Mouse (Mus musculus) spleen, adult 2 months (tissue): ENCODE results near the gene Eef1a2. TPM values are rescaled to one million over a fixed set of nuclear protein-coding genes. Genes with fewer than 3 reads are reported as not detected.

Experiments
- DNase-seq, 2 experiments: peaks; one replicate each; pipeline versions ENCODE4 v3.0.0 to v3.0.0-alpha.2; 2012 to 2021; ENCODE audit warnings: low spot score in 2 of 2, low read depth in 1 of 2
- H3K27ac ChIP-seq: fragments of 200-500 bp; 2 replicates; pipeline ENCODE4 v1.5.1; 2012; ENCODE audit warnings: low read length, inconsistent platforms; ENCODE audit not compliant: insufficient read depth
- H3K27me3 ChIP-seq: fragments of 200-500 bp; 2 replicates; pipeline ENCODE4 v1.6.1; 2012; ENCODE audit warnings: mild to moderate bottlenecking, moderate library complexity, low read length, inconsistent platforms; ENCODE audit not compliant: control insufficient read depth, insufficient read depth
- H3K36me3 ChIP-seq: fragments of 200-500 bp; 2 replicates; pipeline ENCODE4 v1.6.1; 2012; ENCODE audit warnings: mild to moderate bottlenecking, low read length, inconsistent platforms; ENCODE audit not compliant: control insufficient read depth, insufficient read depth
- H3K4me1 ChIP-seq: fragments of 200-500 bp; 2 replicates; pipeline ENCODE4 v1.6.1; 2011; ENCODE audit warnings: inconsistent platforms; ENCODE audit not compliant: control insufficient read depth, insufficient read depth, insufficient read length
- H3K4me3 ChIP-seq: fragments of 200-500 bp; 2 replicates; pipeline ENCODE4 v1.5.1; 2011; ENCODE audit warnings: mild to moderate bottlenecking, inconsistent platforms; ENCODE audit not compliant: insufficient read depth, insufficient read length; ENCODE audit errors: extremely low read depth
- CTCF ChIP-seq: fragments of 200-500 bp; IDR thresholded peaks from 2 replicates; pipeline ENCODE4 v1.5.1; 2011; ENCODE audit warnings: mild to moderate bottlenecking, inconsistent platforms; ENCODE audit not compliant: insufficient read depth, insufficient read length, insufficient replicate concordance; ENCODE audit errors: extremely low read depth
- POLR2A ChIP-seq: fragments of 200-500 bp; IDR thresholded peaks from 2 replicates; pipeline ENCODE4 v1.6.1; 2011; ENCODE audit warnings: low read depth, low read length, inconsistent platforms
- WGBS: fragments of 180-500 bp; shearing (Covaris S2); methylation state at CpG from one replicate; pipeline ENCODE4 v1.1.7; 2018; 5-methylcytosine and 5-hydroxymethylcytosine counted together
- polyA plus RNA-seq: library from polyadenylated mRNA; depleted of rRNA; stranded (reverse); fragments of >200 nt; gene quantifications from 2 replicates; pipeline ENCODE4 v1.2.3, GENCODE M21; 2012; rRNA removed

Eef1a2 gene
- polyA plus RNA-seq, 1 experiment: 0.05 TPM

- Histone ChIP-seq H3K4me1 (no peaks in the 10 kb centered on the region), H3K27ac (no peak overlapping the region), H3K36me3 (no peaks in the 10 kb centered on the region), H3K27me3 (no peaks in the 10 kb centered on the region), H3K4me3 (no peak overlapping the region)
- WGBS: 74% methylated on average over 1 of the region's 1 CpGs
- TF ChIP-seq CTCF (no peak), POLR2A (no peak)
- DNase-seq: no peak
These were observed 45.1 kb downstream of the Eef1a2 start for GRCm38 (mm10) chr2:181111665-181112064.

GRCm38 (mm10) chr2:181104111-181104510 is 52.7 kb downstream of the Eef1a2 start:
- WGBS: 68% methylated on average over 2 of the region's 2 CpGs
- no peak overlapping the region for H3K4me3 ChIP-seq
- H3K4me1 ChIP-seq: no peaks in the 10 kb centered on the region
- no peaks in the 10 kb centered on the region for H3K36me3 ChIP-seq
- no peaks in the 10 kb centered on the region for H3K27me3 ChIP-seq
- H3K27ac ChIP-seq: no peak overlapping the region
- TF ChIP-seq POLR2A: no peak
- no peak for TF ChIP-seq CTCF
- no peak for DNase-seq

- H3K27ac ChIP-seq: no peak overlapping the region
- WGBS: 51% methylated on average over 2 of the region's 2 CpGs
- TF ChIP-seq CTCF (no peak), POLR2A (no peak)
- H3K36me3 ChIP-seq: no peaks in the 10 kb centered on the region
- no peak for DNase-seq
- no peaks in the 10 kb centered on the region for H3K27me3 ChIP-seq
- H3K4me1 ChIP-seq: no peaks in the 10 kb centered on the region
- H3K4me3 ChIP-seq: no peak overlapping the region
These were observed 54.7 kb downstream of the Eef1a2 start for GRCm38 (mm10) chr2:181102161-181102560.

- DNase-seq: no peak
- H3K27ac ChIP-seq: no peak overlapping the region
- no peak overlapping the region for H3K4me3 ChIP-seq
- no peaks in the 10 kb centered on the region for H3K4me1 ChIP-seq
- TF ChIP-seq CTCF (no peak), POLR2A (no peak)
- H3K27me3 ChIP-seq: no peaks in the 10 kb centered on the region
- WGBS: 71% methylated on average over 1 of the region's 1 CpGs
- no peaks in the 10 kb centered on the region for H3K36me3 ChIP-seq
These were observed 55.2 kb downstream of the Eef1a2 start for GRCm38 (mm10) chr2:181101626-181102025.

GRCm38 (mm10) chr2:181100087-181100486 is 56.7 kb downstream of the Eef1a2 start:
- TF ChIP-seq CTCF (no peak), POLR2A (no peak)
- DNase-seq: no peak
- 90% methylated on average over 2 of the region's 2 CpGs for WGBS

More at GRCm38 (mm10) chr2:181100087-181100486, 56.7 kb downstream of the Eef1a2 start:
- H3K4me3 ChIP-seq: no peak overlapping the region
- H3K27ac ChIP-seq: no peak overlapping the region
- no peaks in the 10 kb centered on the region for H3K27me3 ChIP-seq
- H3K4me1 ChIP-seq: no peaks in the 10 kb centered on the region
- no peaks in the 10 kb centered on the region for H3K36me3 ChIP-seq

Other genes with a start within 250 kb of the Eef1a2 start
- gene Ythdf1, start 236.1 kb downstream of the Eef1a2 start, polyA plus RNA-seq: 23.5 and 29.3 TPM in 2 replicates
- not detected in 2 replicates for gene Birc7, start 228.0 kb downstream of the Eef1a2 start, polyA plus RNA-seq
- 3.0 and 4.7 TPM in 2 replicates for gene Nkain4, start 202.3 kb downstream of the Eef1a2 start, polyA plus RNA-seq
- 33.9 and 34.8 TPM in 2 replicates for gene Arfgap1, start 189.8 kb downstream of the Eef1a2 start, polyA plus RNA-seq
- gene Col20a1, start 170.5 kb downstream of the Eef1a2 start, polyA plus RNA-seq: 1.9 and 2.1 TPM in 2 replicates
- gene Chrna4, start 113.5 kb downstream of the Eef1a2 start, polyA plus RNA-seq: not detected in 2 replicates
- gene Kcnq2, start 21.7 kb downstream of the Eef1a2 start, polyA plus RNA-seq: not detected in 2 replicates
- gene Ppdpf, start 30.2 kb upstream of the Eef1a2 start, polyA plus RNA-seq: 135 and 192 TPM in 2 replicates
- gene Ptk6, start 45.8 kb upstream of the Eef1a2 start, polyA plus RNA-seq: 0.13 and 0.15 TPM in 2 replicates
- gene Srms, start 56.2 kb upstream of the Eef1a2 start, polyA plus RNA-seq: 1.4 and 1.9 TPM in 2 replicates
- 1.1 and 1.3 TPM in 2 replicates for gene Fndc11, start 63.0 kb upstream of the Eef1a2 start, polyA plus RNA-seq
- 101 and 132 TPM in 2 replicates for gene Helz2, start 85.0 kb upstream of the Eef1a2 start, polyA plus RNA-seq
- 22.8 and 27.1 TPM in 2 replicates for gene Gmeb2, start 131.0 kb upstream of the Eef1a2 start, polyA plus RNA-seq
- not detected in 2 replicates for gene Stmn3, start 157.5 kb upstream of the Eef1a2 start, polyA plus RNA-seq
- 51.9 and 52.9 TPM in 2 replicates for gene Rtel1, start 162.7 kb upstream of the Eef1a2 start, polyA plus RNA-seq
- gene Zgpat, start 207.9 kb upstream of the Eef1a2 start, polyA plus RNA-seq: 44.7 and 45.7 TPM in 2 replicates
- 32.8 and 35.4 TPM in 2 replicates for gene Arfrp1, start 208.4 kb upstream of the Eef1a2 start, polyA plus RNA-seq
- gene Lime1, start 223.1 kb upstream of the Eef1a2 start, polyA plus RNA-seq: 146 and 163 TPM in 2 replicates